Mouse (Mus musculus): ENCODE results near the gene Eps8l1.
"Not testable (repeated sequence)": the region's sequence is repeated elsewhere in the genome, so short reads cannot be mapped to it uniquely, and the experiment has no call there.

The Eps8l1 gene

GRCm38 (mm10) chr7:4460576-4461434 is at the start of gene Eps8l1:
Gene Eps8l1, plus strand, starts transcription at chr7:4460674.
- peak; percentile 16 for DNase-seq (ENCODE audit: low spot score)

GRCm38 (mm10) chr7:4412406-4412805 is 48.1 kb upstream of the Eps8l1 start:
- not testable (repeated sequence) for DNase-seq (ENCODE audit: low spot score)

GRCm38 (mm10) chr7:4419681-4420080 is 40.8 kb upstream of the Eps8l1 start:
- DNase-seq (ENCODE audit: low spot score) = no peak

GRCm38 (mm10) chr7:4420230-4420629 is 40.2 kb upstream of the Eps8l1 start:
- no peak for DNase-seq (ENCODE audit: low spot score)

GRCm38 (mm10) chr7:4427161-4427912 is 33.1 kb upstream of the Eps8l1 start:
- peak; percentile 81 for DNase-seq (ENCODE audit: low spot score)

GRCm38 (mm10) chr7:4430246-4430844 is 30.1 kb upstream of the Eps8l1 start:
- no peak for DNase-seq (ENCODE audit: low spot score)

GRCm38 (mm10) chr7:4431548-4431947 is 28.9 kb upstream of the Eps8l1 start:
- DNase-seq (ENCODE audit: low spot score) = peak; percentile 64

- DNase-seq (ENCODE audit: low spot score) = no peak
These were observed 28.4 kb upstream of the Eps8l1 start for GRCm38 (mm10) chr7:4432026-4432425.

GRCm38 (mm10) chr7:4437721-4438120 is 22.8 kb upstream of the Eps8l1 start:
- DNase-seq (ENCODE audit: low spot score) = no peak

- no peak for DNase-seq (ENCODE audit: low spot score)
These were observed 19.9 kb upstream of the Eps8l1 start for GRCm38 (mm10) chr7:4440549-4440948.

- DNase-seq (ENCODE audit: low spot score) = peak; percentile 84
These were observed 15.2 kb upstream of the Eps8l1 start, which contains the start of gene Rdh13 for GRCm38 (mm10) chr7:4445216-4445791. Gene Rdh13, minus strand, starts transcription at chr7:4445649.

- DNase-seq (ENCODE audit: low spot score) = no peak
These were observed 13.3 kb upstream of the Eps8l1 start for GRCm38 (mm10) chr7:4447138-4447537.

GRCm38 (mm10) chr7:4448439-4448838 is 12.0 kb upstream of the Eps8l1 start:
- DNase-seq (ENCODE audit: low spot score) = no peak

- no peak for DNase-seq (ENCODE audit: low spot score)
These were observed 11.3 kb upstream of the Eps8l1 start for GRCm38 (mm10) chr7:4449211-4449610.

GRCm38 (mm10) chr7:4452644-4453043 is 7.8 kb upstream of the Eps8l1 start:
- DNase-seq (ENCODE audit: low spot score) = no peak

GRCm38 (mm10) chr7:4464194-4464824 is 3.8 kb downstream of the Eps8l1 start:
- peak; percentile 45 for DNase-seq (ENCODE audit: low spot score)

- DNase-seq (ENCODE audit: low spot score) = no peak
These were observed 7.3 kb downstream of the Eps8l1 start for GRCm38 (mm10) chr7:4467801-4468200.

- DNase-seq (ENCODE audit: low spot score) = peak; percentile 25
These were observed 10.1 kb downstream of the Eps8l1 start for GRCm38 (mm10) chr7:4470275-4471178.

- peak; percentile 36 for DNase-seq (ENCODE audit: low spot score)
These were observed 10.7 kb downstream of the Eps8l1 start for GRCm38 (mm10) chr7:4471179-4471555.

- no peak for DNase-seq (ENCODE audit: low spot score)
These were observed 13.5 kb downstream of the Eps8l1 start for GRCm38 (mm10) chr7:4473940-4474339.

All from T-cell, adult 2 months (primary cell).